Mouse (Mus musculus) limb, embryonic 10.5 days (tissue): Measurements from ENCODE around the gene Tcf7l1. TPM values are rescaled to one million over a fixed set of nuclear protein-coding genes. Genes with fewer than 3 reads are reported as not detected.

Source experiments
- polyA plus RNA-seq: library from polyadenylated mRNA; unstranded; fragments of >200 nt; fragmentation: Nextera tagmentation; extraction: Ambion mirVana; gene quantifications from 2 replicates; pipeline ENCODE4 v1.2.1, GENCODE M21; 2016

Gene Tcf7l1
- polyA plus RNA-seq, 1 experiment from 2014 or later = 40.0 TPM

Other genes starting within 250 kb of the Tcf7l1 start
- 20.8 and 23.3 TPM in 2 replicates for gene Capg, start 244.9 kb downstream of the Tcf7l1 start, polyA plus RNA-seq
- 14.0 and 14.6 TPM in 2 replicates for gene Elmod3, start 190.8 kb downstream of the Tcf7l1 start, polyA plus RNA-seq
- gene Retsat, start 190.8 kb downstream of the Tcf7l1 start, polyA plus RNA-seq = 9.9 and 10.1 TPM in 2 replicates
- 22.2 and 24.5 TPM in 2 replicates for gene Tgoln1, start 172.3 kb downstream of the Tcf7l1 start, polyA plus RNA-seq
- gene Kcmf1, start 110.7 kb upstream of the Tcf7l1 start, polyA plus RNA-seq = 41.6 and 48.5 TPM in 2 replicates
- gene Tmsb10, start 169.5 kb upstream of the Tcf7l1 start, polyA plus RNA-seq = 2,907 and 3,028 TPM in 2 replicates